Mouse (Mus musculus) CH12.LX (cell line): Measurements from ENCODE around the gene 5830473C10Rik. TPM values are rescaled to one million over a fixed set of nuclear protein-coding genes. Genes with fewer than 3 reads are reported as not detected.
A peak's percentile ranks its signal among the peaks of the same experiment; 100 is the strongest.

Experiments
- DNase-seq: peaks from one replicate; pipeline ENCODE4 v3.0.0-alpha.2; 2013; ENCODE audit errors: extremely low read depth
- H3K27ac ChIP-seq: 2 replicates; pipeline ENCODE4 v1.5.1; 2012; ENCODE audit warnings: low read depth, mild to moderate bottlenecking, control low read depth, moderate library complexity; ENCODE audit not compliant: insufficient read depth
- H3K27me3 ChIP-seq: replicated peaks from 2 replicates; pipeline ENCODE3; 2012; ENCODE audit warnings: inconsistent platforms
- H3K36me3 ChIP-seq, 2 experiments: replicated peaks in 1 of 2; 2 replicates each; pipeline versions ENCODE3 to v1.6.1; 2012; ENCODE audit warnings: inconsistent platforms in 1 of 2, low read length in 1 of 2, mild to moderate bottlenecking in 1 of 2, mixed read lengths in 1 of 2, moderate library complexity in 1 of 2; ENCODE audit not compliant: control insufficient read depth in 1 of 2, insufficient read depth in 1 of 2
- H3K4me1 ChIP-seq, 2 experiments: 2 replicates each; pipeline ENCODE4 v1.6.1; 2012; ENCODE audit warnings: inconsistent platforms in 1 of 2, moderate library complexity in 1 of 2; ENCODE audit not compliant: insufficient read depth in 2 of 2, control insufficient read depth in 1 of 2
- H3K4me2 ChIP-seq: 2 replicates; pipeline ENCODE4 v1.6.1; 2012; ENCODE audit warnings: low read depth, mild to moderate bottlenecking, control low read depth; ENCODE audit not compliant: poor library complexity, insufficient read depth, severe bottlenecking
- H3K4me3 ChIP-seq, 3 experiments: fragments of 150-350 bp in 1 of 3; sonication (generic) in 1 of 3; replicated peaks in 1 of 3; 2 replicates each; pipeline versions ENCODE3 to v1.5.1; 2011 to 2012; ENCODE audit warnings: low read depth in 2 of 3, low read length in 2 of 3, mild to moderate bottlenecking in 2 of 3, moderate library complexity in 2 of 3, control low read depth in 1 of 3, improper control_type of control experiment in 1 of 3, inconsistent platforms in 1 of 3, mixed read lengths in 1 of 3; ENCODE audit not compliant: poor library complexity in 1 of 3
- H3K79me2 ChIP-seq: replicated peaks from 2 replicates; pipeline ENCODE4 v1.6.1; 2012; ENCODE audit warnings: mild to moderate bottlenecking, moderate library complexity; ENCODE audit not compliant: control insufficient read depth, poor library complexity, insufficient read depth, severe bottlenecking; ENCODE audit errors: extremely low read depth
- H3K9ac ChIP-seq: 2 replicates; pipeline ENCODE4 v1.6.1; 2012; ENCODE audit warnings: low read depth, mild to moderate bottlenecking, control low read depth, moderate library complexity; ENCODE audit not compliant: insufficient read depth
- H3K9me3 ChIP-seq: replicated peaks from 2 replicates; pipeline ENCODE3; 2012; ENCODE audit warnings: low read length, inconsistent platforms, mixed read lengths
- BHLHE40 ChIP-seq: IDR thresholded peaks from 2 replicates; pipeline ENCODE4 v1.6.1; 2011; ENCODE audit warnings: mild to moderate bottlenecking, low read depth, low read length, improper control_type of control experiment
- CHD1 ChIP-seq: IDR thresholded peaks from 2 replicates; pipeline ENCODE4 v1.6.1; 2012; ENCODE audit warnings: low read depth, low read length, improper control_type of control experiment, inconsistent platforms
- CHD2 ChIP-seq: IDR thresholded peaks from 2 replicates; pipeline ENCODE4 v1.6.1; 2011; ENCODE audit warnings: low read length, improper control_type of control experiment
- CTCF ChIP-seq, 2 experiments: IDR thresholded peaks in 1 of 2; conservative IDR thresholded peaks in 1 of 2; 2 replicates each; pipeline ENCODE4 v1.5.1; 2011 to 2012; ENCODE audit warnings: low read depth in 2 of 2, low read length in 2 of 2, improper control_type of control experiment in 1 of 2, inconsistent platforms in 1 of 2, mild to moderate bottlenecking in 1 of 2, moderate library complexity in 1 of 2
- E2F4 ChIP-seq: IDR thresholded peaks from 2 replicates; pipeline ENCODE4 v1.6.1; 2011; ENCODE audit warnings: low read depth, low read length, improper control_type of control experiment; ENCODE audit not compliant: insufficient replicate concordance
- ELF1 ChIP-seq: IDR thresholded peaks from 2 replicates; pipeline ENCODE4 v1.6.1; 2014; ENCODE audit warnings: low read depth, mild to moderate bottlenecking, inconsistent platforms, low read length, improper control_type of control experiment
- EP300 ChIP-seq: IDR thresholded peaks from 2 replicates; pipeline ENCODE4 v1.6.1; 2011; ENCODE audit warnings: low read length, improper control_type of control experiment
- ETS1 ChIP-seq: conservative IDR thresholded peaks from 2 replicates; pipeline ENCODE4 v1.6.1; 2012; ENCODE audit warnings: low read depth, mild to moderate bottlenecking, inconsistent platforms, low read length, improper control_type of control experiment, moderate library complexity
- GABPA ChIP-seq: IDR thresholded peaks from 2 replicates; pipeline ENCODE4 v1.6.1; 2012; ENCODE audit warnings: low read depth, low read length, improper control_type of control experiment, inconsistent platforms; ENCODE audit not compliant: insufficient replicate concordance
- HCFC1 ChIP-seq: IDR thresholded peaks from 2 replicates; pipeline ENCODE4 v1.6.1; 2012; ENCODE audit warnings: low read depth, mild to moderate bottlenecking, inconsistent platforms, low read length, improper control_type of control experiment
- IRF4 ChIP-seq: IDR thresholded peaks from 2 replicates; pipeline ENCODE4 v1.6.1; 2014; ENCODE audit warnings: low read depth, mild to moderate bottlenecking, inconsistent platforms, low read length, improper control_type of control experiment
- JUN ChIP-seq: IDR thresholded peaks from 2 replicates; pipeline ENCODE4 v1.6.1; 2011; ENCODE audit warnings: low read depth, mild to moderate bottlenecking, low read length, improper control_type of control experiment, moderate library complexity; ENCODE audit not compliant: insufficient read depth
- JUND ChIP-seq: conservative IDR thresholded peaks from 2 replicates; pipeline ENCODE4 v1.6.1; 2011; ENCODE audit warnings: low read depth, low read length, improper control_type of control experiment
- KAT2A ChIP-seq: IDR thresholded peaks from 2 replicates; pipeline ENCODE4 v1.6.1; 2012; ENCODE audit warnings: low read length, improper control_type of control experiment, inconsistent platforms; ENCODE audit not compliant: insufficient replicate concordance
- MAFK ChIP-seq: IDR thresholded peaks from 2 replicates; pipeline ENCODE4 v1.6.1; 2011; ENCODE audit warnings: low read length, improper control_type of control experiment; ENCODE audit not compliant: insufficient replicate concordance
- MAX ChIP-seq: IDR thresholded peaks from 2 replicates; pipeline ENCODE4 v1.6.1; 2011; ENCODE audit warnings: low read length, improper control_type of control experiment
- MAZ ChIP-seq: IDR thresholded peaks from 2 replicates; pipeline ENCODE4 v1.6.1; 2012; ENCODE audit warnings: low read depth, mild to moderate bottlenecking, inconsistent platforms, low read length, improper control_type of control experiment, moderate library complexity
- MEF2A ChIP-seq: IDR thresholded peaks from 2 replicates; pipeline ENCODE4 v1.6.1; 2014; ENCODE audit warnings: low read depth, mild to moderate bottlenecking, inconsistent platforms, low read length, improper control_type of control experiment, borderline replicate concordance
- MXI1 ChIP-seq: IDR thresholded peaks from 2 replicates; pipeline ENCODE4 v1.6.1; 2011; ENCODE audit warnings: mild to moderate bottlenecking, low read depth, low read length, improper control_type of control experiment
- MYC ChIP-seq: IDR thresholded peaks from 2 replicates; pipeline ENCODE4 v1.6.1; 2011; ENCODE audit warnings: low read depth, mild to moderate bottlenecking, improper control_type of control experiment, low read length
- NELFE ChIP-seq: IDR thresholded peaks from 2 replicates; pipeline ENCODE4 v1.6.1; 2011; ENCODE audit warnings: low read depth, low read length, improper control_type of control experiment
- NRF1 ChIP-seq: IDR thresholded peaks from 2 replicates; pipeline ENCODE4 v1.6.1; 2014; ENCODE audit warnings: low read depth, mild to moderate bottlenecking, inconsistent platforms, low read length, improper control_type of control experiment, moderate library complexity
- PAX5 ChIP-seq: IDR thresholded peaks from 2 replicates; pipeline ENCODE4 v1.6.1; 2012; ENCODE audit warnings: low read length, inconsistent platforms, mixed read lengths
- POLR2A ChIP-seq: IDR thresholded peaks from 2 replicates; pipeline ENCODE4 v1.6.1; 2011; ENCODE audit warnings: low read depth, mild to moderate bottlenecking, improper control_type of control experiment, low read length
- POLR2AphosphoS2 ChIP-seq: IDR thresholded peaks from 2 replicates; pipeline ENCODE4 v1.6.1; 2011; ENCODE audit warnings: low read depth, low read length, improper control_type of control experiment
- RAD21 ChIP-seq: IDR thresholded peaks from 2 replicates; pipeline ENCODE4 v1.6.1; 2011; ENCODE audit warnings: low read depth, mild to moderate bottlenecking, low read length, improper control_type of control experiment, moderate library complexity
- RCOR1 ChIP-seq: conservative IDR thresholded peaks from 2 replicates; pipeline ENCODE4 v1.6.1; 2012; ENCODE audit warnings: low read depth, mild to moderate bottlenecking, inconsistent platforms, low read length, improper control_type of control experiment
- SIN3A ChIP-seq: IDR thresholded peaks from 2 replicates; pipeline ENCODE4 v1.6.1; 2012; ENCODE audit warnings: low read length, improper control_type of control experiment, inconsistent platforms
- SMC3 ChIP-seq: IDR thresholded peaks from 2 replicates; pipeline ENCODE4 v1.6.1; 2011; ENCODE audit warnings: low read depth, low read length, improper control_type of control experiment
- TBP ChIP-seq: conservative IDR thresholded peaks from 2 replicates; pipeline ENCODE4 v1.6.1; 2011; ENCODE audit warnings: low read depth, low read length, improper control_type of control experiment
- TCF12 ChIP-seq: IDR thresholded peaks from 2 replicates; pipeline ENCODE4 v1.6.1; 2014; ENCODE audit warnings: low read depth, mild to moderate bottlenecking, inconsistent platforms, low read length, improper control_type of control experiment
- UBTF ChIP-seq: IDR thresholded peaks from 2 replicates; pipeline ENCODE4 v1.6.1; 2012; ENCODE audit warnings: low read depth, mild to moderate bottlenecking, inconsistent platforms, low read length, improper control_type of control experiment, moderate library complexity
- USF1 ChIP-seq: IDR thresholded peaks from 2 replicates; pipeline ENCODE4 v1.6.1; 2014; ENCODE audit warnings: low read depth, mild to moderate bottlenecking, inconsistent platforms, low read length, improper control_type of control experiment
- USF2 ChIP-seq: conservative IDR thresholded peaks from 2 replicates; pipeline ENCODE4 v1.6.1; 2011; ENCODE audit warnings: low read depth, low read length, improper control_type of control experiment
- ZC3H11A ChIP-seq: IDR thresholded peaks from 2 replicates; pipeline ENCODE4 v1.6.1; 2012; ENCODE audit warnings: low read depth, mild to moderate bottlenecking, inconsistent platforms, low read length, improper control_type of control experiment
- ZKSCAN1 ChIP-seq: IDR thresholded peaks from 2 replicates; pipeline ENCODE4 v1.6.1; 2012; ENCODE audit warnings: low read depth, inconsistent platforms, low read length, improper control_type of control experiment, borderline replicate concordance
- ZMIZ1 ChIP-seq: IDR thresholded peaks from 2 replicates; pipeline ENCODE4 v1.6.1; 2012; ENCODE audit warnings: low read depth, mild to moderate bottlenecking, inconsistent platforms, low read length, improper control_type of control experiment
- ZNF384 ChIP-seq: IDR thresholded peaks from 2 replicates; pipeline ENCODE4 v1.6.1; 2012; ENCODE audit warnings: low read depth, low read length, improper control_type of control experiment, inconsistent platforms
- dilution Hi-C: fragments of 300-500 bp; cut with MboI; formaldehyde crosslinking; loops from 2 replicates; pipeline ENCODE4 v1.14.3; 2020; ENCODE audit warnings: low sequenced_read_pairs; ENCODE audit not compliant: extremely low pct_unique_long_range_greater_than_20kb, extremely low pct_ligation_motif_present
- in situ Hi-C: fragments of 300-500 bp; cut with MboI; formaldehyde crosslinking; loops from 3 replicates; pipeline ENCODE4 v1.14.3; 2019; ENCODE audit warnings: low sequenced_read_pairs, low pct_ligation_motif_present, low pct_unique_long_range_greater_than_20kb, mixed read lengths
- polyA plus RNA-seq: library from polyadenylated mRNA; unstranded; fragments of >175 nt; gene quantifications from 2 replicates; pipeline ENCODE4 v1.2.1, GENCODE M21; 2012; ENCODE audit warnings: low read depth; ENCODE audit not compliant: insufficient read length
- total RNA-seq, 2 experiments: library from RNA; depleted of rRNA; stranded (reverse); fragments of 300-350 nt in 1 of 2; fragments of >200 nt in 1 of 2; gene quantifications; 2 replicates each; pipeline ENCODE4 v1.2.3; 2012 to 2014

5830473C10Rik gene
- total and polyA plus RNA-seq, 3 experiments: 0.83 to 3.8 (median 2.0) TPM

- H3K4me3 ChIP-seq: peak overlapping the region; percentile 47 to 77 (median 50)
- peak; percentile 85 for DNase-seq
- peak overlapping the region; percentile 79 for H3K4me2 ChIP-seq
- H3K4me1 ChIP-seq: peaks cover 7 to 14% of the 10 kb centered on the region in 2 experiments
- dilution Hi-C loops: no loop called here
- H3K9ac ChIP-seq: peak overlapping the region; percentile 37
- TF ChIP-seq PAX5: no peak
- no peak for TF ChIP-seq ZC3H11A
- no peak for TF ChIP-seq MAZ
- no peak for TF ChIP-seq JUND
- no peak for TF ChIP-seq IRF4
- TF ChIP-seq ETS1: no peak
- no peak for TF ChIP-seq CHD1
- TF ChIP-seq TBP: peak; percentile 79
- no peak for TF ChIP-seq BHLHE40
- no peak for TF ChIP-seq RAD21
- no peak for TF ChIP-seq E2F4
- TF ChIP-seq USF1: no peak
- no peak for TF ChIP-seq MYC
- peak; percentile 65 for TF ChIP-seq NELFE
- no peak for TF ChIP-seq GABPA
- TF ChIP-seq JUN: no peak
- TF ChIP-seq POLR2A: peak; percentile 75
- TF ChIP-seq CHD2: no peak
- TF ChIP-seq ZNF384: no peak
- TF ChIP-seq KAT2A: no peak
- peak; percentile 64 for TF ChIP-seq ZMIZ1
- TF ChIP-seq SMC3: no peak
- no peak for TF ChIP-seq CTCF (conservative IDR thresholded peaks at IDR 0.05 in 1 of 2, IDR thresholded peaks at IDR 0.05 in 1 of 2; ENCODE audit: low read depth in 2 of 2, low read length in 2 of 2)
- no peak for TF ChIP-seq MAX
- no peak for TF ChIP-seq UBTF
- TF ChIP-seq MXI1: peak; percentile 43; the same call in 1 of the 2 replicates
- TF ChIP-seq HCFC1: peak; percentile 20; the same call in 1 of the 2 replicates
- TF ChIP-seq EP300: no peak
- TF ChIP-seq MEF2A: no peak
- TF ChIP-seq POLR2AphosphoS2: no peak
- TF ChIP-seq ZKSCAN1: no peak
- TF ChIP-seq SIN3A: no peak
- no peak for TF ChIP-seq RCOR1
- TF ChIP-seq TCF12: peak; percentile 54; the same call in 1 of the 2 replicates
- TF ChIP-seq NRF1: no peak
- TF ChIP-seq MAFK: no peak
- TF ChIP-seq USF2: no peak
- peak; percentile 30; the same call in 1 of the 2 replicates for TF ChIP-seq ELF1
- H3K36me3 ChIP-seq: peaks cover 0 to 11% of the 10 kb centered on the region in 2 experiments
- H3K79me2 ChIP-seq: no peaks in the 10 kb centered on the region
- no peak overlapping the region for H3K27ac ChIP-seq
- in situ Hi-C loops: no loop called here
- H3K9me3 ChIP-seq: no peaks in the 10 kb centered on the region
- H3K27me3 ChIP-seq: no peaks in the 10 kb centered on the region
These were observed 25.6 kb downstream of the 5830473C10Rik start for GRCm38 (mm10) chr5:90586511-90586910.
